Mouse (Mus musculus) forebrain, embryonic 11.5 days (tissue): ENCODE results near the gene Tmem216. TPM values are rescaled to one million over a fixed set of nuclear protein-coding genes. Genes with fewer than 3 reads are reported as not detected.

Experiments
- ATAC-seq: fragments of 200-750 bp; cut with Nextera tagmentation; replicated peaks from 2 replicates; pipeline ENCODE4 v1.8.0; 2017; ENCODE audit warnings: moderate TSS enrichment; ENCODE audit not compliant: low FRiP score
- DNase-seq: peaks from one replicate; pipeline ENCODE4 v3.0.0-alpha.2; 2017; ENCODE audit warnings: low spot score
- H3K27ac ChIP-seq: fragments of 300-500 bp; sonication (generic); 2 replicates; pipeline ENCODE4 v1.5.1; 2014; ENCODE audit warnings: low read depth, low read length
- H3K27me3 ChIP-seq: fragments of 300-500 bp; sonication (generic); 2 replicates; pipeline ENCODE4 v1.6.1; 2014; ENCODE audit warnings: mild to moderate bottlenecking, low read length, mixed read lengths; ENCODE audit not compliant: control insufficient read depth, insufficient read depth
- H3K36me3 ChIP-seq: fragments of 300-500 bp; sonication (generic); 2 replicates; pipeline ENCODE4 v1.6.1; 2014; ENCODE audit warnings: mild to moderate bottlenecking, low read length, moderate library complexity, mixed read lengths; ENCODE audit not compliant: control insufficient read depth, insufficient read depth
- H3K4me1 ChIP-seq: fragments of 300-500 bp; sonication (generic); replicated peaks from 2 replicates; pipeline ENCODE4 v1.6.1; 2014; ENCODE audit warnings: low read length, mixed read lengths; ENCODE audit not compliant: control insufficient read depth, insufficient read depth
- H3K4me2 ChIP-seq: fragments of 300-500 bp; sonication (generic); 2 replicates; pipeline ENCODE4 v1.6.1; 2014; ENCODE audit warnings: low read depth, mild to moderate bottlenecking, low read length, moderate library complexity, mixed read lengths; ENCODE audit not compliant: severe bottlenecking
- H3K4me3 ChIP-seq: fragments of 300-500 bp; sonication (generic); 2 replicates; pipeline ENCODE4 v1.5.1; 2014; ENCODE audit warnings: low read depth, low read length
- H3K9ac ChIP-seq: fragments of 300-500 bp; sonication (generic); 2 replicates; pipeline ENCODE4 v1.6.1; 2014; ENCODE audit warnings: low read length
- H3K9me3 ChIP-seq: fragments of 300-500 bp; sonication (generic); 2 replicates; pipeline ENCODE4 v1.6.1; 2016; ENCODE audit warnings: low read length, mixed read lengths; ENCODE audit not compliant: control insufficient read depth
- WGBS: fragments of 180-500 bp; shearing (Covaris S2); extraction: QIAGEN DNeasy Blood & Tissue Kit; methylation state at CpG from one replicate; pipeline ENCODE4 v1.1.7; 2014; 5-methylcytosine and 5-hydroxymethylcytosine counted together
- polyA plus RNA-seq: library from polyadenylated mRNA; unstranded; fragments of >200 nt; fragmentation: Nextera tagmentation; extraction: Ambion mirVana; gene quantifications from 2 replicates; pipeline ENCODE4 v1.2.1, GENCODE M21; 2014

Gene Tmem216
- polyA plus RNA-seq, 1 experiment from 2014 or later = 61.4 TPM

GRCm38 (mm10) chr19:10598188-10598587 is 42.1 kb upstream of the Tmem216 start:
- Histone ChIP-seq H3K4me1 (no peaks in the 10 kb centered on the region; the same call in 1 of the 2 replicates), H3K27ac (no peak overlapping the region), H3K4me3 (no peak overlapping the region), H3K36me3 (no peaks in the 10 kb centered on the region), H3K27me3 (no peaks in the 10 kb centered on the region), H3K4me2 (no peak overlapping the region), H3K9ac (no peak overlapping the region), H3K9me3 (no peaks in the 10 kb centered on the region)
- 38% methylated on average over 3 of the region's 3 CpGs for WGBS
- DNase-seq (no peak), ATAC-seq (no peak)

- H3K4me1 ChIP-seq = no peaks in the 10 kb centered on the region
- no peaks in the 10 kb centered on the region for H3K27me3 ChIP-seq
- H3K9ac ChIP-seq = no peak overlapping the region
- DNase-seq (no peak), ATAC-seq (no peak)
- no peak overlapping the region for H3K4me2 ChIP-seq
- no peaks in the 10 kb centered on the region for H3K9me3 ChIP-seq
- no peak overlapping the region for H3K27ac ChIP-seq
- H3K36me3 ChIP-seq = no peaks in the 10 kb centered on the region; the same call in 1 of the 2 replicates
- WGBS = 95% methylated on average over 6 of the region's 6 CpGs
- H3K4me3 ChIP-seq = no peak overlapping the region
These were observed 35.8 kb upstream of the Tmem216 start for GRCm38 (mm10) chr19:10591659-10592377.

- H3K36me3 ChIP-seq = no peaks in the 10 kb centered on the region; the same call in 1 of the 2 replicates
These were observed 34.3 kb upstream of the Tmem216 start for GRCm38 (mm10) chr19:10590301-10590700.

GRCm38 (mm10) chr19:10589127-10589857 is 33.3 kb upstream of the Tmem216 start:
- Histone ChIP-seq H3K9me3 (no peaks in the 10 kb centered on the region), H3K4me3 (no peak overlapping the region), H3K36me3 (no peaks in the 10 kb centered on the region; the same call in 1 of the 2 replicates), H3K27me3 (no peaks in the 10 kb centered on the region), H3K9ac (no peak overlapping the region), H3K4me1 (no peaks in the 10 kb centered on the region), H3K4me2 (no peak overlapping the region), H3K27ac (no peak overlapping the region)
- no peak for ATAC-seq
- WGBS = 69% methylated on average over 5 of the region's 5 CpGs
- DNase-seq = no peak

More at GRCm38 (mm10) chr19:10590301-10590700, 34.3 kb upstream of the Tmem216 start:
- no peak overlapping the region for H3K27ac ChIP-seq
- H3K4me2 ChIP-seq = no peak overlapping the region
- no peaks in the 10 kb centered on the region for H3K9me3 ChIP-seq
- H3K9ac ChIP-seq = no peak overlapping the region
- H3K27me3 ChIP-seq = no peaks in the 10 kb centered on the region
- no peak overlapping the region for H3K4me3 ChIP-seq
- DNase-seq (no peak), ATAC-seq (no peak)
- WGBS = 64% methylated on average over 3 of the region's 3 CpGs
- H3K4me1 ChIP-seq = no peaks in the 10 kb centered on the region

- Histone ChIP-seq H3K4me3 (no peak overlapping the region), H3K4me2 (no peak overlapping the region), H3K9ac (no peak overlapping the region), H3K27ac (no peak overlapping the region), H3K9me3 (no peaks in the 10 kb centered on the region), H3K36me3 (no peaks in the 10 kb centered on the region), H3K27me3 (no peaks in the 10 kb centered on the region), H3K4me1 (no peaks in the 10 kb centered on the region)
- DNase-seq (no peak), ATAC-seq (no peak)
- WGBS = 86% methylated on average over 8 of the region's 8 CpGs
These were observed 31.2 kb upstream of the Tmem216 start for GRCm38 (mm10) chr19:10587231-10587630.

- DNase-seq (no peak), ATAC-seq (no peak)
- Histone ChIP-seq H3K9me3 (no peaks in the 10 kb centered on the region), H3K4me3 (no peak overlapping the region), H3K9ac (no peak overlapping the region), H3K27ac (no peak overlapping the region), H3K36me3 (no peaks in the 10 kb centered on the region), H3K4me2 (no peak overlapping the region), H3K27me3 (no peaks in the 10 kb centered on the region), H3K4me1 (no peaks in the 10 kb centered on the region)
- 91% methylated on average over 8 of the region's 8 CpGs for WGBS
These were observed 29.1 kb upstream of the Tmem216 start for GRCm38 (mm10) chr19:10585112-10585511.

GRCm38 (mm10) chr19:10583550-10584146 is 27.6 kb upstream of the Tmem216 start:
- H3K4me2 ChIP-seq = no peak overlapping the region
- H3K4me1 ChIP-seq = no peaks in the 10 kb centered on the region

GRCm38 (mm10) chr19:10581984-10582383 is 25.9 kb upstream of the Tmem216 start:
- no peak overlapping the region for H3K9ac ChIP-seq
- WGBS = 89% methylated on average over 6 of the region's 6 CpGs
- H3K4me2 ChIP-seq = no peak overlapping the region
- H3K36me3 ChIP-seq = no peaks in the 10 kb centered on the region
- no peaks in the 10 kb centered on the region for H3K9me3 ChIP-seq
- no peak overlapping the region for H3K27ac ChIP-seq
- ATAC-seq (no peak), DNase-seq (peak; percentile 30)
- no peaks in the 10 kb centered on the region for H3K27me3 ChIP-seq
- H3K4me3 ChIP-seq = no peak overlapping the region
- H3K4me1 ChIP-seq = peaks cover 3% of the 10 kb centered on the region; the same call in 1 of the 2 replicates

More at GRCm38 (mm10) chr19:10583550-10584146, 27.6 kb upstream of the Tmem216 start:
- 83% methylated on average over 7 of the region's 7 CpGs for WGBS
- no peak overlapping the region for H3K9ac ChIP-seq
- H3K36me3 ChIP-seq = no peaks in the 10 kb centered on the region
- no peak overlapping the region for H3K4me3 ChIP-seq
- ATAC-seq = no peak
- H3K9me3 ChIP-seq = no peaks in the 10 kb centered on the region
- no peaks in the 10 kb centered on the region for H3K27me3 ChIP-seq
- peak; percentile 40 for DNase-seq
- no peak overlapping the region for H3K27ac ChIP-seq
